Mouse (Mus musculus) erythroblast, embryonic 14.5 days (primary cell): Measurements from ENCODE around the gene Adgrg7.

Experiments used
- GATA1 ChIP-seq: IDR thresholded peaks from 2 replicates; pipeline ENCODE4 v1.6.1; 2012; ENCODE audit warnings: low read length, inconsistent platforms, mixed read lengths
- TAL1 ChIP-seq: IDR thresholded peaks from 3 replicates; pipeline ENCODE4 v1.6.1; 2012; ENCODE audit warnings: low read length, inconsistent platforms, mixed read lengths

GRCm38 (mm10) chr16:56696448-56696847, 99.2 kb downstream of the Adgrg7 start:
- no peak for TF ChIP-seq GATA1
- no peak for TF ChIP-seq TAL1
